Mouse (Mus musculus) embryonic fibroblast, embryonic 13.5 days (primary cell): ENCODE measurements around the gene Armc3. TPM values are rescaled to one million over a fixed set of nuclear protein-coding genes. Genes with fewer than 3 reads are reported as not detected.
"Not testable (repeated sequence)": the region's sequence is repeated elsewhere in the genome, so short reads cannot be mapped to it uniquely, and the experiment has no call there.

Source experiments
- H3K27ac ChIP-seq: 2 replicates; pipeline ENCODE4 v1.5.1; 2012; ENCODE audit warnings: low read length, control low read depth, inconsistent platforms; ENCODE audit not compliant: insufficient read depth
- H3K4me1 ChIP-seq: 2 replicates; pipeline ENCODE4 v1.6.1; 2011; ENCODE audit warnings: low read length; ENCODE audit not compliant: control insufficient read depth, insufficient read depth
- H3K4me3 ChIP-seq: 2 replicates; pipeline ENCODE4 v1.5.1; 2011; ENCODE audit warnings: mild to moderate bottlenecking, control low read depth, low read length; ENCODE audit not compliant: insufficient read depth
- CTCF ChIP-seq: IDR thresholded peaks from 2 replicates; pipeline ENCODE4 v1.5.1; 2011; ENCODE audit warnings: mild to moderate bottlenecking, control low read depth, low read length, moderate library complexity, borderline replicate concordance; ENCODE audit not compliant: insufficient read depth
- POLR2A ChIP-seq: IDR thresholded peaks from 2 replicates; pipeline ENCODE4 v1.6.1; 2011; ENCODE audit warnings: low read depth, mild to moderate bottlenecking, control low read depth, low read length, moderate library complexity
- polyA plus RNA-seq: library from polyadenylated mRNA; stranded (reverse); fragments of >200 nt; gene quantifications from 2 replicates; pipeline ENCODE4 v1.2.4, GENCODE M21; 2011; ENCODE audit warnings: low read depth; ENCODE audit not compliant: missing spikeins, insufficient read length

Gene Armc3
- polyA plus RNA-seq, 1 experiment, result not detected

DNA sequence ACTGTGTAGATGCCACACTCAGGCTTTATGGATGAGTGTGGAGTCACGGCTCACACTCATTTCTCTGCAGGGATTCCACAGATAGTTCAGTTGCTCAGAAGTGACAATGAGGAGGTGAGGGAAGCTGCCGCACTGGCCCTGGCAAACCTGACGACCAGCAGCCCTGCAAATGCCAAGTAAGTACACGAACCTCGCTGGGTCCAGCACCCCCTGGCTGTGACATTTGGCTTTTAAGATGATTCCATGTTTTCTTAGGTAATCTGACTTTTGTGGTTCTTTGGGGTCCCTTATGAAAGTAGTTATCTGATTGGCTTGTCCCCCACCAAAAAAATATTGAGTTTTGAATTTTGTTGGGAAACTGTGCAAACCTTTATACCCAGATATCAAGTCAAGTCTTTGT, 70.9 kb downstream of the Armc3 start:
- Histone ChIP-seq H3K4me1 (no peaks in the 10 kb centered on the region), H3K27ac (no peak overlapping the region), H3K4me3 (no peak overlapping the region)
- no peak for TF ChIP-seq CTCF
- no peak for TF ChIP-seq POLR2A

DNA sequence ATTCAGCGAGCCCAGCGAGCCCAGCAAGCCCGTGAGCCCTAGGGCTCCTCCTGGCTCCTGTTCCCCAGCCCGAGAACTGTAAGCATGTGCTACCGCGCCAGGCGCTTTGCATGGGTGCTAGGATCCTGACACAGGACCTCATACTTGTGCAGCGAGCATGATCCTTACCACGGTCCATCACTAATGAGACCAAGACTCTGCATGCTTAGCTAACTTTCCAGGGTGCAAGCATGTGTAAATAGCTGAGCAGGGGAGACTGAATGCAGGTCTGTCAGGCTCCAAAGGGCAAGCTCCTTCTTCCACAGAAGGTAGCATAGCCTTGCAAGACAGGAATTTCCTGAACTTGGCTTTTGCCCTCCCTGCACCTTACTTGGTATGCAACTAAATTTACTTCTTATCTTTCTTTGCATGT, 71.6 kb downstream of the Armc3 start:
- no peak overlapping the region for H3K27ac ChIP-seq
- no peaks in the 10 kb centered on the region for H3K4me1 ChIP-seq
- TF ChIP-seq POLR2A (no peak), CTCF (no peak)
- H3K4me3 ChIP-seq, result no peak overlapping the region

DNA sequence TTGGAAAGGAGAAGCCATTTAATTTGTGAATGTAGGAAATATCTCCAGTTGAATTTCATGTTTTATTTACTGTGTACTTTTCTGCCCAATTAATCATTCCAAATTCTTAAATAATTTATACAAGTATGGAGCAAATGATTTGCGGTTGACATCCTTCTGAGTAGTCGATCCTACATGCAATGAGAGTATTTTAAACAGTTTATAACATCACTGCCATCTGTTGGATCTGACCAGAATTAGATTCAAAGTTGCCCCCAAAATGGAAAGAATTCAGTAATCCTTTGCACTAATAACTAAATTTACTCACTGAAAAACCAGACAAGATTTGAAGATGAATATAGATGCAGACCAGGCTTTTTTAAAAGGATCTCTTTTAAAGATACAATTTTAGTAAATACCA, 75.5 kb downstream of the Armc3 start:
- Histone ChIP-seq H3K4me1 (no peaks in the 10 kb centered on the region), H3K27ac (no peak overlapping the region), H3K4me3 (no peak overlapping the region)
- TF ChIP-seq CTCF (no peak), POLR2A (no peak)

DNA sequence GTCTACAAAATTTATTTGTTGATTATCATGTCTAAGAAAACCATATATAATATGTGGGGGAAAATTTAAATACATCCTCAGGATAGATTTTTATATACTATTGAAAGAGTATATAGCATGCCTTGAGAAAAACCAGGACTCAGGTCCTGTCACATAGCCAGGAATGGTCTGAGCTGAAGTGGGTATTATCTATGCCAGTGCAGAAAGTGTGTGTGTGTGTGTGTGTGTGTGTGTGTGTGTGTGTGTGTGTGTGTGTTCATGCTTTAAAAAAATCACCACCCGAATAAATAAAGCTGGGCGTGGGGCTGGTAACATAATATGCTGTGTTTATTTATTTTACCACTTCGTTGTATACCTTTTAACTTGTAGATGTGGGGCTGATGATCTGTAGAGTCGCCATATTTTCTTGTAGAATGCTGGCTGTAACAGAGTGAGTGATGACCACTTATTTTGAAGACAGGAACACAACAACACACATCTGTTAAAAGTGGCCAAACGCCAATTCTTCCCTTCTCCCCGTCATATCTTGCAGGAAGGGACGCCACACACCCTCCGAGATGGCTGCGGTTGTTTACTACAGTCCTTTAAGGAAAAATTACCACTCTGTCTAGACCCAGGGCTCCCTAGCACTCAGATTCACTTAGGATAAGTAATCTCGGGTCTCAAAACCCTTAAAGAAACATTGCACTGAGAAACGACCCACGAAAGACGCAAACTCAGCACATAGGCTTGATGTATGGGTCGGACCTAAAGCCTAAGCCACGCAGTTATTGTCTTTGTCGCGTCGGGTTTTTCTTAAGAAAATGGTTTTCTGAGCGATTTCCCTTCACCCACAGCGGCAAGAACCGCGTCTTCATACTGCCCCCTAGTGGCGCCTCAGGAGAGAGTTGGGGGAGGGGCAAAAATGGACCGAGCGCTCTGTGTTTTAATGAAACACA, 76.8 kb downstream of the Armc3 start:
- Histone ChIP-seq H3K4me1 (no peaks in the 10 kb centered on the region), H3K4me3 (peak overlapping the region; percentile 65), H3K27ac (peak overlapping the region; percentile 41; the same call in 1 of the 2 replicates)
- no peak for TF ChIP-seq POLR2A
- TF ChIP-seq CTCF, result 0 out of 2 replicates have a peak, but pooled peaks have one; percentile 32

DNA sequence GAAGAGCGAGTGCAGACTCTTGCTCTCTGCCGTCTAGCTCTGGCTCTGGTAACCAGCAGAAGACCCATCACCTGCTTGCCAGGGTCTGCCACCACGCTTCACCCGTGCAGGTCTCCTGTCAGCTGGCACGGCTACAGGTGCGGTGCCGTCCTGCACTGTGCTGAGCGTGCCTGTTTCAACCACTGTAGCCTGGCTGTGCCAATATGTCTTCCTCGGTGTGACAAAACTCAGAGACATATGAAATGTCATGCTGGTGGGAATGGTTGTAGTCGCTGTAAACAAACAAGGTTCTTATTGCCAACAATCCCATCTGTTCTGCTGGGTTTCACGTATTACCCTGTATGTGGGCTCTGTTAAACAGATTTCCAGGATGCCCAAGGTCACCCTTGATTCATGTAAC, 81.2 kb downstream of the Armc3 start:
- Histone ChIP-seq H3K4me1 (no peaks in the 10 kb centered on the region), H3K27ac (no peak overlapping the region), H3K4me3 (no peak overlapping the region)
- TF ChIP-seq CTCF (no peak), POLR2A (no peak)

DNA sequence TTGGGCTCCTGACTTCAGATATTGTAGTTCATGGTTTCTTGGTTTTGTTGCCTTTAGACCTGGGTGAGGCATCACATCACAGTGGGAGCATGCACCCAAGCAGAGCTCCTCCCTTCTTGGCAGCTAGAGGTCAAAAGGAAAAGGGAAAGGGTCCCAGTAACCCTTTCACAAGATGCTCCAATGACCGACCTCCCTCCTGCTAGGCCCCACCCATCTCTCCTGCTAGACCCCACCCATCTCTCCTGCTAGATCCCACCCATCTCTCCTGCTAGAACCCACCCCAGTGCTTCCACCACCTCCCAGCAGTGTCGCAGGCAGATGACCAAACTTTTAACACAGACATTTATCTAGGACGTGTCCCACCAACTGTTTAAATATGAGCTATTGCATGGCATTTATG, 93.3 kb downstream of the Armc3 start:
- TF ChIP-seq POLR2A, result no peak
- TF ChIP-seq CTCF, result no peak
- Histone ChIP-seq H3K27ac (no peak overlapping the region), H3K4me3 (no peak overlapping the region), H3K4me1 (no peaks in the 10 kb centered on the region)

DNA sequence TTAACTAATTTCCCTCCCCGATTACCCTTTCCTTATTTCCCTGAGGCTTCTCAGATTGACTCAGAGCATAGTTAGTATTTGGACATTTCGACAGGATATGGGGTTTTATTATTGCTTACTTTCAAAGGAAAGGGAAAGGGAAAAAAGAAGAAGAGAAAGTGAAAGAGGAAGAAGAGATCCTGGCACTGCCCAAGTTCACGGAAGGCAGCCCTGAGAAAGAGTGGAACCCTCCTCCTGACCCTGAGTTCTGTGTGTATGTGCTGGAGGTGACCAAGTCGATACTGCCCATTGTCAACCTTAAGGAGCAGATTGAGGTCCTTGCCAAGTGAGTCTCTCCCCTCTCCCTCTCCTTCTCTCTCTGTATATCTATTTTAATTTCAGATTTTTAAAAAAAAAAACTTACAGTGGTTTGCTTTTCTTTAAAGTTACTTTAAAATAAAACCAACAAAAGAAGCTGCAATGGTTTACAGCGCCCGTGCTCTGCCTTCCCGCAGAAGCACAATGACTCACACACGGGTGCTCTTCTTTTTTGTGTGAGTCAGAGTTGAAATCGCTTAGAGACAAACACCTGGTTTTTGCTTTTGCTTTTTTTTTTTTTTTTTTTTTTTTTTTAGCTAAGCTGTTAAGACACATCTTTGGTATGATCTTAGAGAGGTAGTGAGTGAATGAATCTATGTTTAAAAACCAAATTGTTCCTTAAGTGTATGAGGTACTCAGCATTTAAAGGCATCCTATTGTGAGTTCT, 101.4 kb downstream of the Armc3 start:
- Histone ChIP-seq H3K4me3 (no peak overlapping the region), H3K27ac (no peak overlapping the region), H3K4me1 (no peaks in the 10 kb centered on the region)
- TF ChIP-seq POLR2A (no peak), CTCF (no peak)

DNA sequence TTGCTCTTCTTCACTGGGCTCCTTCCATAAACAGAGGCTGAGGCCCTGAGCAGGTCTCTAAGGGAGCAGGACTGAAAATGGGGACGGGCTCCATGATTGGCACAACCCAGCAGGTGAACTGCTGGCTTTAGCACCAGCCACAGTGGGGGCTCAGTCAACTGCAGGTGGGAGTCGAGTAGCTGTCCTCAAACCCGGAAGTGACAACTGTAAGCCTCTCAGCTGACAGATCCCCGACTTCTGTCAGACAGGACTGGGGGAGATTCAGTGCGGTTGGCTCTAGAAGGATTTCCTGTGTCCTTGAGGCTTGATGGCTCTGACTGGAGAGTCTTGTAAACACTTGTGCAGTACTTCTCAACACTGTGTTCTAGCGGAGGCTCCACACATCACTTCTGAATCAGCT, 102.1 kb downstream of the Armc3 start:
- no peak overlapping the region for H3K4me3 ChIP-seq
- no peaks in the 10 kb centered on the region for H3K4me1 ChIP-seq
- no peak overlapping the region for H3K27ac ChIP-seq
- TF ChIP-seq POLR2A, result no peak
- no peak for TF ChIP-seq CTCF

DNA sequence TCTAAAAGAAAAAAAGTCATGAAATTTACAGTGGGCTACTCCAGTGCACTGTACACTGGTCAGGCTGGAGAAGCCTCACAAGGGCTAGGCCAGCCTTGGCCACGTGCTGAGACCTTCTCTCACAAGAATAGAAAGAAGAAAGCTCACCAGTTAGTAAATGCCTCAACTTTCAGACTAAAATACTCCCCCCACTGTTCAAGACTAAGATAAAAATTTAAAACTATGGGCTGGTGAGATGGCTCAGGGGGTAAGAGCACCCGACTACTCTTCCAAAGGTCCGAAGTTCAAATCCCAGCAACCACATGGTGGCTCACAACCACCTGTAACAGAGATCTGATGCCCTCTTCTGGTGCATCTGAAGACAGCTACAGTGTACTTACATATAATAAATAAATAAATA, 104.0 kb downstream of the Armc3 start:
- not testable (repeated sequence) for H3K4me1 ChIP-seq, H3K27ac ChIP-seq, H3K4me3 ChIP-seq

DNA sequence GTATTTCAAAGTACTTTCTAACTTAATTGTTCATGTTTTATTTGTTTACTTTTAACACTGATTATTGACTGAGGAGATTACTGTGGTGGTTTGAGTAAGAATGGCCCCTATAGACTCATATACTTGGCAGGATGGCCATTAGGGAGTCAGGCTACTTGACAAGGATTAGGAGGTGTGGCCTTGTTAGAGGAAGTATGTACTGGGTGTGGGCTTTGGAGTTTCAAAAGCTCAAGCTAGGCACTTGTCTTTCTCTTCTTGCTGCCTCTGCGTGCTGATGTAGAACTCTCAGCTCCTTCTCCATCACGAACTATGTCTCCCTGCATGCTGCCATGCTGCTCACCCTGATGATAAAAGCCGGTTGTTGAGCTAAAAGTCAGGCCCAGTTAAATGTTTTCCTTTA, 111.4 kb downstream of the Armc3 start:
- no peak overlapping the region for H3K27ac ChIP-seq
- H3K4me1 ChIP-seq, result no peaks in the 10 kb centered on the region
- TF ChIP-seq CTCF (no peak), POLR2A (no peak)

More for the DNA sequence above, 111.4 kb downstream of the Armc3 start:
- H3K4me3 ChIP-seq, result no peak overlapping the region
